Mouse (Mus musculus): Measurements from ENCODE around the gene L3mbtl3.

DNA sequence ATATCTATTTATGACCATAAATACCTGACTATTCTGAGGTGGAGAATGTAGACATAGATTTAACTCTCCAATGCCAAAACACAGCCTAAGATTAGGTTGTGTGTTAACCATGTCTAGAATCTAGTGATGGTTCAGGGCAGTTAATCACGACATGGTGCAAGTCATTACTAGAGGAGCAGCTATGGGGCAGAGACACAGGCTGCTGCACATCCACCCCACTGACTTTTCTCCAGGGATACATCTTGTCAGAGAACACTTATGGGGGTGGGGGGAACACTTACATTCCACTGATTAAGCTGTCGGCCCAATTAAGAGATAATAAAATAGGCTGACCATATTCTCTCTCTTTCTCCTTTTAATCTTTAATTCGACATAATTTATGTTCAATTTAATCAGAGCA lies 46.9 kb downstream of the L3mbtl3 start:
- TF ChIP-seq CTCF (IDR thresholded peaks at IDR 0.05; ENCODE audit: low read depth), result no peak
- no peak for TF ChIP-seq EP300 (IDR thresholded peaks at IDR 0.05; ENCODE audit: low read depth)
